Mouse (Mus musculus) hindbrain, embryonic 10.5 days (tissue): ENCODE data around the gene Cryzl2. TPM values are rescaled to one million over a fixed set of nuclear protein-coding genes. Genes with fewer than 3 reads are reported as not detected.
A peak's percentile ranks its signal among the peaks of the same experiment; 100 is the strongest.

Source experiments
- DNase-seq: peaks from one replicate; pipeline ENCODE4 v3.0.0-alpha.2; 2017; ENCODE audit warnings: low spot score
- H3K27ac ChIP-seq: fragments of 300-500 bp; sonication (generic); 2 replicates; pipeline ENCODE4 v1.5.1; 2016; ENCODE audit warnings: mild to moderate bottlenecking, moderate library complexity
- H3K27me3 ChIP-seq: fragments of 300-500 bp; sonication (generic); 2 replicates; pipeline ENCODE4 v1.6.1; 2016; ENCODE audit warnings: mild to moderate bottlenecking; ENCODE audit not compliant: poor library complexity, insufficient read depth, severe bottlenecking
- H3K36me3 ChIP-seq: fragments of 300-500 bp; sonication (generic); 2 replicates; pipeline ENCODE4 v1.6.1; 2016; ENCODE audit warnings: mild to moderate bottlenecking, moderate library complexity
- H3K4me1 ChIP-seq: fragments of 300-500 bp; sonication (generic); replicated peaks from 2 replicates; pipeline ENCODE4 v1.6.1; 2016; ENCODE audit warnings: mild to moderate bottlenecking
- H3K4me3 ChIP-seq: fragments of 300-500 bp; sonication (generic); 2 replicates; pipeline ENCODE4 v1.5.1; 2016; ENCODE audit warnings: mild to moderate bottlenecking, moderate library complexity
- H3K9me3 ChIP-seq: fragments of 300-500 bp; sonication (generic); 2 replicates; pipeline ENCODE4 v1.6.1; 2016; ENCODE audit warnings: mild to moderate bottlenecking, moderate library complexity
- WGBS: fragments of 180-500 bp; shearing (Covaris S2); methylation state at CpG from one replicate; pipeline ENCODE4 v1.1.7; 2016; 5-methylcytosine and 5-hydroxymethylcytosine counted together
- polyA plus RNA-seq: library from polyadenylated mRNA; unstranded; fragments of >200 nt; fragmentation: Nextera tagmentation; extraction: Ambion mirVana; gene quantifications from 2 replicates; pipeline ENCODE4 v1.2.1, GENCODE M21; 2016

Cryzl2 gene
- polyA plus RNA-seq, 1 experiment from 2014 or later: 7.9 TPM

DNA sequence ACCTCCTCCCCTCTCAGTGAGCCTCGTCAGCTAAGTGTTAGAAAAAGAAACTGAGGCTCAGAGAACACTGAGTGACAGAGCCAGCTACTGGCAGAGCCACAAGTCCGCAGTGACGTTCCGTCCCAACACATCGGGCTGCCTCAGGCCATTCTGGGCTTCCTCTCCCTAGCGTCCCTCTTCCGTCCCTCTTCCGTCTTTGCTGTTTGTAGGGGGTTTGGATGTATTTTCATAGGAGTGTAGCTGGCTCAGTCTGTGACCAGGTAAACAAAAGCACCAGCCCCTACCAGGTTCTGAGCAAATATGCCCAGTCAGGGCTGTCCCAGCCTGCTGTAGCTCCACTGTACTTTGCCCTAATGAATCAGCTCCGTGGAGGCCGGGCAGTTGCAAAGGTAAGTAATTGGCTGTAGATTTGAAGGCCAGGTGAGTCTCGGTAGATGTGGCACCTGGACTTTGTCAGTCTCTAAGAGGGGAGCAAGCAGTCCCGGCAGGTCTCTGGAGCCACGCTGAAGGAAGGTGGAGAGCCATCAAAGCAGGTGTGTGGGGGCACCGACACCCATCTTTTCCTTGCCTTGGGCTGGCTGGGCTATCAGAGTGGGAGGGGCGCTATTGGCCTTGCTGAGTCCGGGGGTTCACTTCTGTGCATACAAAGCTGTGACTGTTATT, 67.4 kb downstream of the Cryzl2 start:
- Histone ChIP-seq H3K9me3 (no peaks in the 10 kb centered on the region), H3K27me3 (no peaks in the 10 kb centered on the region), H3K36me3 (no peaks in the 10 kb centered on the region), H3K27ac (no peak overlapping the region), H3K4me3 (no peak overlapping the region), H3K4me1 (no peaks in the 10 kb centered on the region)
- WGBS: 88% methylated on average over 16 of the region's 16 CpGs
- no peak for DNase-seq

DNA sequence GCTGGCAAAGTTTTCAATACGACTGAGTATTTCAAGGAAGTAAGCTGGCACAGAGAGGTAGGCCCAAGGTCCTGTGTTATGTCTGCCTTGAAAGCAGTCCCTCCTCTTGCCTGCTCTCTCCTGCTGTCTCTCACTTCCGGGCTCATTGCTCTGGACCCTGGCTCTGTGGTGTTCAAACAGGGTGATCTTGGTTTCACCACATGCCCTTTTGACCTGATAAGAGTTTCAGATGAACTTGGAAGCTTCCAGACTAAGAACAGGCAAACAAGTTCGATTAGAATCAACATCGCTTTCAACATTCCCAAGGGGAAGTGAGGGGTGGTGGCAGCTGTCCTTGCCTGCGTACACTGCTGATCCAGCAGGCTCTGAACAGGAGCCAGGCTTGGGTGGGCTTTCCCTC, 68.2 kb downstream of the Cryzl2 start:
- no peaks in the 10 kb centered on the region for H3K4me1 ChIP-seq
- 78% methylated on average over 5 of the region's 5 CpGs for WGBS
- H3K4me3 ChIP-seq: no peak overlapping the region
- no peaks in the 10 kb centered on the region for H3K27me3 ChIP-seq
- no peaks in the 10 kb centered on the region for H3K36me3 ChIP-seq
- no peaks in the 10 kb centered on the region for H3K9me3 ChIP-seq
- no peak overlapping the region for H3K27ac ChIP-seq
- DNase-seq: no peak

DNA sequence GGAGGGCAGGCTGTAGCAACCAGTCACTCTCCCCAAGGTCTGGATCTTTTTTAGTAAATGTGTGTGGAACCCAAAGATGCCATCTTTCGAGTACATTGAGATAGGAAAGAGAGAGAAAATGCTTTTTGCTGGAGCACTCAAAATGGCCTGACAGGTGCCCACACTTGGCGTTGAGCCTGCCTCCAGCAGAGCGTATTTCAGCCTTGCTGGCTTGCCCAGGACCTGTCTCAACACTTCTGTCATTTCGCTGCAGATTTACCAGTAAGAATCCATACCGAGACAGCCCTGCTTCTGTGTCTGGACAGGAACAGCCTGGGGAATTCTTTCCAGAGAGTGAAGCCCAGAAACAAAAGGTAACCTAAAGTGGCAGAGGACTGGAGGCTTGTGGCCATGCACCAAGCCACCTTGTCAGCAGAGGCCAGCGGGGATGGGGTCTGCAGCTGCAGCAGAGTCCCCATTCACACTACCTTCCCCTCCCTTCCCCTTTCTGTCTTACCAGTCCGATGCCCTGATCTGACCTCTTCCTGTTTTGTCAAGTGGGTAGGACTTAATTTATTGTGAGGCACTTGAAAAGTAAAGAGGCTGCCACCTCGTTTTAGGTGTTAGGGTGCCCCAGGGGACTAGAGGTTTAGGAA, 74.6 kb downstream of the Cryzl2 start:
- Histone ChIP-seq H3K4me1 (peaks cover 7% of the 10 kb centered on the region; the same call in 1 of the 2 replicates), H3K27me3 (peaks cover 15% of the 10 kb centered on the region), H3K36me3 (no peaks in the 10 kb centered on the region), H3K9me3 (no peaks in the 10 kb centered on the region), H3K27ac (no peak overlapping the region), H3K4me3 (no peak overlapping the region)
- 62% methylated on average over 8 of the region's 8 CpGs for WGBS
- DNase-seq: no peak

DNA sequence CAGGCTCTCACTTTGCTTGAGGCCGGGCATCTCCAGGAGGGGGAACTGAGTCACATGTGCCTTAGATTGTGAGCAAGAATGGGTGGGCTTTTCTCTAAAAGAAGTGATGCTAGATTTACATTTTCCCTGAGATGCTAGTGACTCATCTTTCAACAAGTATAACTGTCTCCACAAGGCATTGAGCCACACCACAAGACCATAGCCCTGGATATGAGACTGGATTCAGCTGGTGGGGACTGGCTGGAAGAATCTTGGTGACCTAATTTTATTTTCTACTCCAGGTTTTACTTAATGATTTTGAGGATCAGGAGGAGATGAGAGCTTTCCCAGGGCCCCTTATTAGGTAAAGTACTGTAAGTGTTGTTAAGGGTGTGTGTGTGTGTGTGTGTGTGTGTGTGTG, 77.2 kb downstream of the Cryzl2 start:
- peaks cover 7% of the 10 kb centered on the region; the same call in 1 of the 2 replicates for H3K4me1 ChIP-seq
- 94% methylated on average over 1 of the region's 1 CpGs for WGBS
- H3K27me3 ChIP-seq: peaks cover 15% of the 10 kb centered on the region
- H3K9me3 ChIP-seq: no peaks in the 10 kb centered on the region
- no peak overlapping the region for H3K27ac ChIP-seq
- DNase-seq: no peak
- H3K4me3 ChIP-seq: no peak overlapping the region
- H3K36me3 ChIP-seq: no peaks in the 10 kb centered on the region

DNA sequence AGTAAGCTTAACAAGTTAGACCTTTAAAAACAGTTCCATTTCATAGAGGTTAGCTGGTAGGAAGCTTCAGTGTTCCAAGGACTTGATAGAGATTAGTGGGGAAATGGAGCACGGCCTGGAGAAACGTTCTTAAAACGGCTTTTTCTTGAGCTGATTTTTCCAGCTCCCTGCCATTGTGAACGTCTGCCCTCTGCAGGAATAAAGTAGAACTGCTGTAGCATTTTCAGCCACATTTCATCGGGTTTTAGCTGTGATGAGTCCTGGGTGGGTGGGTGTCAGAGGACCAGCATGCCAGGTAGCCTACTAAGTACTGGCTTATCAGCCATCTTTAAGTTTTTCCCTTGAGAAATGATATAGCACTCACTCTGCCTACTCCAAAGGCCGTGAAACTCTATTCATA, 78.1 kb downstream of the Cryzl2 start:
- 16% methylated on average over 6 of the region's 6 CpGs for WGBS
- Histone ChIP-seq H3K4me3 (no peak overlapping the region), H3K27me3 (peaks cover 15% of the 10 kb centered on the region), H3K4me1 (peaks cover 7% of the 10 kb centered on the region; the same call in 1 of the 2 replicates), H3K36me3 (no peaks in the 10 kb centered on the region), H3K9me3 (no peaks in the 10 kb centered on the region), H3K27ac (no peak overlapping the region)
- peak; percentile 60 for DNase-seq

DNA sequence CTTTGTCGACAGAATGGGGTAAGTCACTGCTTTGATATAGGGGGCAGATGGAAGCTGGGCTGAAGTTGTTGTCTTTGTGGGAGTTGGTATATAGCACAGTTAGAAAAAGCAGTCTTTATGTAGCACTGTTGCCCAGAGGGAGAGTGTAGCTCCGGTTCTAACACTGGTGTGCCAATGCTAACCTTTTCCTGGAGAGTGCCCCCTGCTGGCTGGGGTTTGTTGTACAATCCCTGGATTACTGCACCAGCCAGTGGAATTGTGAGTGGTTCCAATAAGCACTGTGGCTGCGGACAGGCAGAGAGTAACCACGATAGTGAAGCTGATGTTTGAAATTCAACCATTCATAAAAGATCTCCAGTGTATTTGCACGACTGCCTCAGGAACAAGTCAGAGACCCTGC, 79.3 kb downstream of the Cryzl2 start:
- WGBS: 85% methylated on average over 5 of the region's 5 CpGs
- Histone ChIP-seq H3K4me3 (no peak overlapping the region), H3K36me3 (no peaks in the 10 kb centered on the region), H3K4me1 (peaks cover 6% of the 10 kb centered on the region; the same call in 1 of the 2 replicates), H3K27ac (no peak overlapping the region), H3K9me3 (no peaks in the 10 kb centered on the region), H3K27me3 (peaks cover 15% of the 10 kb centered on the region)
- DNase-seq: no peak

Other genes starting within 250 kb of the Cryzl2 start
- 11.2 and 18.5 TPM in 2 replicates for gene Rasal2, start 46.0 kb upstream of the Cryzl2 start, polyA plus RNA-seq
- gene Sec16b, start 48.2 kb downstream of the Cryzl2 start, polyA plus RNA-seq: 0.58 and 1.2 TPM in 2 replicates